Mouse (Mus musculus): ENCODE data around the gene Gadd45a. TPM values are rescaled to one million over a fixed set of nuclear protein-coding genes. Genes with fewer than 3 reads are reported as not detected.
"Not testable (repeated sequence)": the region's sequence is repeated elsewhere in the genome, so short reads cannot be mapped to it uniquely, and the experiment has no call there.

Gadd45a gene
- polyA plus RNA-seq, 1 experiment from 2014 or later = 17.6 TPM

DNA sequence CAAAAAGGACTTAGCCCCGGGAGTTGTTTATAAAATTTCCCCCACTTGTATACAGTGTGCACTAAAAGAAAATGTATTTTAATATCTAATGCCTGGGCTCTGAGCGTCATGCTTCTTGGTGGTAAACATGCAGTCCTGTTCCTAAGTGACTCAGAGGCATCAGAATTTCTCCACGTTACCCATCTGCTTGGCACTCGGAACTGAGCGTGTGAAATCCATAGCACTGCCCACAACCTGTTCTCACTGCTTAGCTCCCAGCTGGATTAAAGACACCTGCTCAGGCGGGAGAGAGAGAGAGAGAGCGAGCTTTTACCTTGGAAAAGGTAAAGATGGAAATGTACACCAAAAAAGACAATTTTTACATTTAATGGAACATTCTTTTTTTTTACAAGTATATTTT, 18.3 kb downstream of the Gadd45a start:
- H3K9me3 ChIP-seq (ENCODE audit: control insufficient read depth, low read length); H3K4me1 ChIP-seq (ENCODE audit: control insufficient read depth, insufficient read depth, low read length); H3K4me3 ChIP-seq (ENCODE audit: low read depth, low read length); H3K27me3 ChIP-seq (ENCODE audit: control insufficient read depth, insufficient read depth, low read length); ATAC-seq (ENCODE audit: insufficient number of reproducible peaks, low FRiP score, low TSS enrichment, low read depth); H3K9ac ChIP-seq (ENCODE audit: low read length); H3K27ac ChIP-seq (replicated peaks; ENCODE audit: low read depth, low read length); DNase-seq (ENCODE audit: low spot score); H3K36me3 ChIP-seq (ENCODE audit: control insufficient read depth, insufficient read depth, low read length); H3K4me2 ChIP-seq (ENCODE audit: low read depth, severe bottlenecking): not testable (repeated sequence)
- 86% methylated on average over 7 of the region's 7 CpGs for WGBS

DNA sequence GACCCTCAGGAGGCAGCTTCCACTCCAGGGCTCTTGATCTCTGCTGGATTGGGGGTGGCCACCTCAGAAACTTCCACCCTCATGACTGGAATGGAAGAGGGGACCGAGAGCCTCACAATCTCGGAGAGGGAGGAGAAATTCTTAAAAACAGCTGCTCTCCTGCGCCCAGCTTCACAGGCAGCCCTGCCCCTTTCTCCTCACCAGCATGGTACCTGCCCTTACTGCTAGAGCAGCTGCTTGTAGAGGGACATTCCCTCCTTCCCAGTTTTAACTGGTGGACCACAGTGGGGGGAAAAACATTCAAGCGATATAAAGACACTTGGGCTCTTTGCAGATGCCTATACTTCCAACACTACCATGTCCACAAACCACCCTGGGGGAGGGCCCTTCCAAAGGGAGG, 18.9 kb downstream of the Gadd45a start:
- Histone ChIP-seq H3K9ac (ENCODE audit: low read length) (no peak overlapping the region), H3K4me3 (ENCODE audit: low read depth, low read length) (no peak overlapping the region), H3K27ac (replicated peaks; ENCODE audit: low read depth, low read length) (no peak overlapping the region), H3K9me3 (ENCODE audit: control insufficient read depth, low read length) (no peaks in the 10 kb centered on the region), H3K4me2 (ENCODE audit: low read depth, severe bottlenecking) (no peak overlapping the region), H3K27me3 (ENCODE audit: control insufficient read depth, insufficient read depth, low read length) (no peaks in the 10 kb centered on the region), H3K4me1 (ENCODE audit: control insufficient read depth, insufficient read depth, low read length) (no peaks in the 10 kb centered on the region), H3K36me3 (ENCODE audit: control insufficient read depth, insufficient read depth, low read length) (no peaks in the 10 kb centered on the region)
- ATAC-seq (ENCODE audit: insufficient number of reproducible peaks, low FRiP score, low TSS enrichment, low read depth) = no peak
- DNase-seq (ENCODE audit: low spot score) = no peak
- WGBS = 52% methylated on average over 4 of the region's 4 CpGs

DNA sequence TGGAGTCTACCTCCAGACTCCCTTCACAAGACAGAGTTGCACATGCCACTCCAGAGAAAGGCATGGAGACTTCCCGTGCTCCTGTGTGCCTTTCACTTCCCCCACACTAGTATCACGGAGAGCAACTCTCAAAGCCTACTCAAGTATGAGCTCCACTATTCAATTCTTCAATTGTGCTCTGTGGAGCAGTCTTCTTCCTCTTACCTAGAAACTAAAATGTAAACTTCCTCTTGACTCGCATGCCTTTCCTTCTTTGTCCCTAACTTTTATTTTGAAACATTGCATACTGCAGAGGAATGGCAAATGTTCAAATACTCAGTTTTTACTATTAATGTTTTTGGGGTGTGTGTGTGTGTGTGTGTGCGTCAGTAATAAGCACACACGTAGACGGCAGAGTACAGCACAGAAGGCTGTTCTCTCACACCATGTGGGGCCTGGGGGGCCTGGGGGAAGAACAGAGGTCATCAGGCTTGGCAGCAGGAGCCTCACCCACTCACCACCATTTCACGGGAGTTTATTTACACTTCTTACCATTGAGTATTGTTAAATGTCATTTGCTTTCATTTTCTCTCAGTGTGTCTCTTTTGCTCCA, 20.6 kb downstream of the Gadd45a start:
- Histone ChIP-seq H3K4me1 (ENCODE audit: control insufficient read depth, insufficient read depth, low read length) (no peaks in the 10 kb centered on the region), H3K9ac (ENCODE audit: low read length) (no peak overlapping the region), H3K27me3 (ENCODE audit: control insufficient read depth, insufficient read depth, low read length) (no peaks in the 10 kb centered on the region), H3K36me3 (ENCODE audit: control insufficient read depth, insufficient read depth, low read length) (no peaks in the 10 kb centered on the region), H3K4me2 (ENCODE audit: low read depth, severe bottlenecking) (no peak overlapping the region), H3K27ac (replicated peaks; ENCODE audit: low read depth, low read length) (no peak overlapping the region), H3K4me3 (ENCODE audit: low read depth, low read length) (no peak overlapping the region), H3K9me3 (ENCODE audit: control insufficient read depth, low read length) (no peaks in the 10 kb centered on the region)
- ATAC-seq (ENCODE audit: insufficient number of reproducible peaks, low FRiP score, low TSS enrichment, low read depth) = no peak
- DNase-seq (ENCODE audit: low spot score) = no peak
- 79% methylated on average over 7 of the region's 7 CpGs for WGBS

DNA sequence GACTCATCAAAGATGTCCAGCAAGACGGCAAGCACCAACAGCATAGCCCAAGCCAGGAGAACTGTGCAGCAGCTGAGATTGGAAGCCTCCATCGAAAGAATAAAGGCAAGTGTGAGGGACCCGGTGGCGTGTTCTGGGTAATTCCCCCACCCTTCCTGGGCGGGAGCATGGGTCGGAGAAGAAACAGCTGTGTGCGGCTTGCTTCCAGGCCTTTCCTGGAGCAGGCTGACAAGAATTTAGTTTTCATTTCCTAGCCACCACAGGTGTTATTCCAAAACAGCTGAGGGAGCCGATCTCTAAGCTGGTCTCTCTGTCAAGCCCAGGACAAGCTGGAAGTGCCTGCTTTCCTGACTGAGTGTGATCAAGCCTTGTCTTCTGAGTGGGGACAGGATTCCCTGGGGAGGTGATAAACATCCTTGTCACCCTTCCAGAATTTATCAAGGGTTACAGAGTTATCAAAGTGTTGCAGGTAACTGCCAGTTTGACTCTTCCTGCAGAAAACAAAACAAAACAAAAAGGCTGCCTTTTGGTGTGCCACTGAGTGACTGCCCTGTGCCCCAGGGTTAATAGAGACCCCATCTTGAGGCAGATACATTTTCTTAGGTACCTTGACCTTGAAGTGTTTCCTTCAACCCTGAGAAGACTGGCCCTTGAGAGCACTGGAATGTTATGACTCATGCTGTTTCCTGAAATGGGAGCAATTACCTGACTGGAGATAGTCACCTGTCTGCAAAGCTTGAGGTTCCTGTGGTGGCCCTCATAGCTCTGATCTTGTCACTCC, 21.3 kb downstream of the Gadd45a start:
- H3K4me2 ChIP-seq (ENCODE audit: low read depth, severe bottlenecking) = no peak overlapping the region
- ATAC-seq (ENCODE audit: insufficient number of reproducible peaks, low FRiP score, low TSS enrichment, low read depth) (no peak), DNase-seq (ENCODE audit: low spot score) (no peak)
- no peak overlapping the region for H3K9ac ChIP-seq (ENCODE audit: low read length)
- H3K9me3 ChIP-seq (ENCODE audit: control insufficient read depth, low read length) = no peaks in the 10 kb centered on the region
- H3K27me3 ChIP-seq (ENCODE audit: control insufficient read depth, insufficient read depth, low read length) = no peaks in the 10 kb centered on the region
- H3K36me3 ChIP-seq (ENCODE audit: control insufficient read depth, insufficient read depth, low read length) = no peaks in the 10 kb centered on the region
- no peak overlapping the region for H3K27ac ChIP-seq (replicated peaks; ENCODE audit: low read depth, low read length)
- 64% methylated on average over 8 of the region's 8 CpGs for WGBS
- H3K4me3 ChIP-seq (ENCODE audit: low read depth, low read length) = no peak overlapping the region
- no peaks in the 10 kb centered on the region for H3K4me1 ChIP-seq (ENCODE audit: control insufficient read depth, insufficient read depth, low read length)

DNA sequence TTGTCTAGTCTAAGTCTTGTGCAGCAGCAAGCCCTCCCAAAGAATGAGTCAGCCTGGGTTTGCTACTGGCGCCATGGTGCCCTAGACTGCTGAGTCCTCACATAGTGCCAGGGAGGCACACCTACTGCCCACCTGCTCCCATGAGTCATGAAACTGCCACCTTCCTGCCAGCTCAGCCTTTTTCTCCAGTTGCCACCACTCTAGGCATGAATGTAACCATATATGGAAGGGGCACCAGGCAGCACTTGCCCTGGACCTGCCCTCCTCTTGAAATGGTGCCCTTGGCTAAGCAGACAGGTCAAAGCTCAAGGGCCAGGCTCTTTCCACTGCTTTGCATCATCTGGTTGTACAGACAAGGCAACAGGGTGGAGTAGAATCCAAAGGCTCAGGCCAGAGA, 22.6 kb downstream of the Gadd45a start:
- no peaks in the 10 kb centered on the region for H3K4me1 ChIP-seq (ENCODE audit: control insufficient read depth, insufficient read depth, low read length)
- no peaks in the 10 kb centered on the region for H3K36me3 ChIP-seq (ENCODE audit: control insufficient read depth, insufficient read depth, low read length)
- no peak overlapping the region for H3K4me3 ChIP-seq (ENCODE audit: low read depth, low read length)
- H3K4me2 ChIP-seq (ENCODE audit: low read depth, severe bottlenecking) = no peak overlapping the region
- no peak overlapping the region for H3K27ac ChIP-seq (replicated peaks; ENCODE audit: low read depth, low read length)
- WGBS = 100% methylated on average over 1 of the region's 1 CpGs
- no peak overlapping the region for H3K9ac ChIP-seq (ENCODE audit: low read length)
- ATAC-seq (ENCODE audit: insufficient number of reproducible peaks, low FRiP score, low TSS enrichment, low read depth) (no peak), DNase-seq (ENCODE audit: low spot score) (no peak)
- no peaks in the 10 kb centered on the region for H3K27me3 ChIP-seq (ENCODE audit: control insufficient read depth, insufficient read depth, low read length)
- H3K9me3 ChIP-seq (ENCODE audit: control insufficient read depth, low read length) = no peaks in the 10 kb centered on the region

DNA sequence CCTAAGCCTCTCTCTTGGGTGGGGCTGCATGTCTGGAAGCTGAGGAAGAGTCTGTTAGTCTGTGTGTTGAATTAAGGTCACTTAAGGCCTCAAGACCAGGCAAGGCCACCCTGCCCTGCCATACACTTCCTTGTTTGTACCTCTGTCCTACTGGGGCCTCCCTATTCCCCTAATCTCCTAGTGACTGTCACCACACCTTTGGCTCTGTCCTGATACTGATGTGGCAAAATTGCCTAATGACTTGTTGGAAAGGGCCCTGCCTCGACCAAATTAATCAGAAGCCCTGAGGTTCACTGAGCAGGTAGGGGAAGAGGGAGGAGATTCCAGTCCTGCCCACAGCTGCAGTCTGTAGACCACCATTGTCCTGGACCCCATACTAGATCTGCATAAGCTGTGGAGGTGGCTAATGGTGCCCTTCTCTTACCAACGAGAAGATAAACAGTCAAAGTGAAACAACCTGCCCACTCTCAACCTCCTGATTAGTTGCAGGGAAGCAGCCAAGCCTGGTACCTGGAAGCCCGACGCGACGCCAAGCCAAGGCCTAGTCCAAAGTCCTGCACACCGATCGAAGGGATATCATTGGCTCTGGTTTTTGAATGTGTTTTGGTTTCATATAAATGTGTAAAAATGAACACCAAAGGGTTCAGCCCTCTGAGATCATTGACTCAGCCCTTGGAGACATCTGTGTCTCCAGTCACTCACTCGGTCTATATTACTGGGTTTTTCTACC, 23.1 kb downstream of the Gadd45a start:
- Histone ChIP-seq H3K27ac (replicated peaks; ENCODE audit: low read depth, low read length) (no peak overlapping the region), H3K4me1 (ENCODE audit: control insufficient read depth, insufficient read depth, low read length) (no peaks in the 10 kb centered on the region), H3K9ac (ENCODE audit: low read length) (no peak overlapping the region), H3K9me3 (ENCODE audit: control insufficient read depth, low read length) (no peaks in the 10 kb centered on the region), H3K4me2 (ENCODE audit: low read depth, severe bottlenecking) (no peak overlapping the region), H3K36me3 (ENCODE audit: control insufficient read depth, insufficient read depth, low read length) (no peaks in the 10 kb centered on the region), H3K27me3 (ENCODE audit: control insufficient read depth, insufficient read depth, low read length) (no peaks in the 10 kb centered on the region), H3K4me3 (ENCODE audit: low read depth, low read length) (no peak overlapping the region)
- 89% methylated on average over 9 of the region's 9 CpGs for WGBS
- DNase-seq (ENCODE audit: low spot score) = no peak
- ATAC-seq (ENCODE audit: insufficient number of reproducible peaks, low FRiP score, low TSS enrichment, low read depth) = no peak

DNA sequence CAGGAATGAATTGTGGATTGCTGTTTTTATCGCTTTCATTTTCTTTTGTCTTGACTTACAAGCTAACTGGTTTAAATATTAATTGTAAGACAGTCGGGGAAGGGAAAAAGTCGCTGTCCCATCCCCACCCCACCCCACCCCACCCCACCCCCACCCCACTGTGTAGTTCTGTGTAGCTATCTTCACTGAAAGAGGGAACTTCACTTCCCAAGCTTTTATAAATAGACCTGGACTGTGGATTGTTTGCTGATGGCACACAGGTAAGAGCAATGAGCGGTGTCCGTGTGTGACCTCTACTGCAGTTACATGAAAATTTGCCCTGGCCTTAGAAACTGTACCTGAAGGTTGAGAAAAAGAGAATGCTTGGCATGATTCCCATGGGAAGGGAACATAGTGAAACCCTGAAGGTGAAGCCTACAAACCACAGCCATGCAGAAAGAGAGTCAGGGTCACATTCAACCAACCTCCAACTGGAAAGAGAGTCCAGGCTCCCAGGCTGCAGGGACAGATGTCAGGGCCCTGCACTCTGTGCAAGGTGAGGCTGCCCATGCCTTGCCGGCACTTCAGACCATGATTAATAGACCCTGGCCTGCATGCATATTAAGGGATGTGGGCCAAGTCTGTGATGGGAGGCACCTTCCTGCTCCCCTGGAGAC, 23.8 kb downstream of the Gadd45a start:
- Histone ChIP-seq H3K4me3 (ENCODE audit: low read depth, low read length) (no peak overlapping the region), H3K4me2 (ENCODE audit: low read depth, severe bottlenecking) (no peak overlapping the region), H3K9me3 (ENCODE audit: control insufficient read depth, low read length) (no peaks in the 10 kb centered on the region), H3K36me3 (ENCODE audit: control insufficient read depth, insufficient read depth, low read length) (no peaks in the 10 kb centered on the region), H3K27me3 (ENCODE audit: control insufficient read depth, insufficient read depth, low read length) (no peaks in the 10 kb centered on the region), H3K27ac (replicated peaks; ENCODE audit: low read depth, low read length) (no peak overlapping the region), H3K9ac (ENCODE audit: low read length) (no peak overlapping the region), H3K4me1 (ENCODE audit: control insufficient read depth, insufficient read depth, low read length) (no peaks in the 10 kb centered on the region)
- 95% methylated on average over 6 of the region's 6 CpGs for WGBS
- DNase-seq (ENCODE audit: low spot score) (no peak), ATAC-seq (ENCODE audit: insufficient number of reproducible peaks, low FRiP score, low TSS enrichment, low read depth) (no peak)

DNA sequence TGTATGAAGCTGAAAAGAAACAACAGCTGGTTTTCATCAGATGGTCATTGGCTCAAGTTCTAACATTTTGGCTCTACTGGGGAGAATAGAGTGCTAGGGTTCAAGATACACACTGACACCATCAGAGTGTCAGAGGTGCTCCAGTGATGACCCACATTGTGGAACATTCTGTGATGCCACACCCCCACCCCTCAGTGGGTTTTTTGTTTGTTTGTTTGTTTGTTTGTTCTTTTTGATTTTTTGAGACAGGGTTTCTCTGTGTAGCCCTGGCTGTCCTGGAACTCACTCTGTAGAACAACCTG, 26.1 kb downstream of the Gadd45a start:
- Histone ChIP-seq H3K4me2 (ENCODE audit: low read depth, severe bottlenecking) (no peak overlapping the region), H3K36me3 (ENCODE audit: control insufficient read depth, insufficient read depth, low read length) (no peaks in the 10 kb centered on the region), H3K4me1 (ENCODE audit: control insufficient read depth, insufficient read depth, low read length) (no peaks in the 10 kb centered on the region), H3K9ac (ENCODE audit: low read length) (no peak overlapping the region), H3K27ac (replicated peaks; ENCODE audit: low read depth, low read length) (no peak overlapping the region), H3K9me3 (ENCODE audit: control insufficient read depth, low read length) (no peaks in the 10 kb centered on the region), H3K27me3 (ENCODE audit: control insufficient read depth, insufficient read depth, low read length) (no peaks in the 10 kb centered on the region), H3K4me3 (ENCODE audit: low read depth, low read length) (no peak overlapping the region)
- DNase-seq (ENCODE audit: low spot score) (no peak), ATAC-seq (ENCODE audit: insufficient number of reproducible peaks, low FRiP score, low TSS enrichment, low read depth) (no peak)

All from limb, embryonic 11.5 days (tissue).